Mouse (Mus musculus) heart, postnatal 14 days (tissue): Measurements from ENCODE around the gene Ikzf5. TPM values are rescaled to one million over a fixed set of nuclear protein-coding genes. Genes with fewer than 3 reads are reported as not detected.
A peak's percentile ranks its signal among the peaks of the same experiment; 100 is the strongest.

Experiments
- DNase-seq, 2 experiments: peaks; one replicate each; pipeline ENCODE4 v3.0.0; 2021 to 2022
- intact Hi-C: fragments of 180-260 bp; cut with DNase I; formaldehyde crosslinking; loops from one replicate; pipeline ENCODE4 v1.15.1; 2025
- total RNA-seq, 2 experiments: library from RNA; stranded (reverse); gene quantifications; 2 replicates each; pipeline ENCODE4 v1.2.3; 2021

Gene Ikzf5
- total RNA-seq, 2 experiments from 2014 or later: 31.4 to 33.0 TPM

GRCm38 (mm10) chr7:131362615-131363300 lies 47.6 kb downstream of the Ikzf5 start, which contains the start of gene 2310057M21Rik:
Gene 2310057M21Rik (minus strand): TSS chr7:131362759.
- peak; percentile 93 for DNase-seq
- intact Hi-C loops: no loop called here

- intact Hi-C loops: no loop called here
- DNase-seq: no peak
Measured at GRCm38 (mm10) chr7:131362269-131362614, 48.1 kb downstream of the Ikzf5 start.

- intact Hi-C loops: no loop called here
- no peak for DNase-seq
Measured at GRCm38 (mm10) chr7:131356105-131356504, 54.2 kb downstream of the Ikzf5 start.

- no peak for DNase-seq
- intact Hi-C loops: no loop called here
Measured at GRCm38 (mm10) chr7:131345856-131346541, 64.3 kb downstream of the Ikzf5 start.

Other genes with a start within 250 kb of the Ikzf5 start
- 10 to 100 TPM; 14.9 to 18.7 TPM for gene 5430419D17Rik, start 236.1 kb downstream of the Ikzf5 start, total RNA-seq
- under 1 TPM; 0.15 to 0.29 TPM for gene Cuzd1, start 88.2 kb downstream of the Ikzf5 start, total RNA-seq
- gene Fam24b, start 81.0 kb downstream of the Ikzf5 start, total RNA-seq: not detected
- not detected for gene Fam24a, start 76.7 kb downstream of the Ikzf5 start, total RNA-seq
- 10 to 100 TPM in 1 of 2 experiments, 1 to 10 TPM in 1; 9.2 to 12.8 TPM for gene 2310057M21Rik, start 47.8 kb downstream of the Ikzf5 start, total RNA-seq
- 10 to 100 TPM; 49.2 to 50.3 TPM for gene Pstk, start 39.4 kb downstream of the Ikzf5 start, total RNA-seq
- 100 to 1,000 TPM in 1 of 2 experiments, 10 to 100 TPM in 1; 95.4 to 100 TPM for gene Acadsb, start 80 bp upstream of the Ikzf5 start, total RNA-seq
- gene Hmx3, start 132.3 kb upstream of the Ikzf5 start, total RNA-seq: not detected
- gene Hmx2, start 138.3 kb upstream of the Ikzf5 start, total RNA-seq: not detected
- 10 to 100 TPM; 34.2 to 34.7 TPM for gene Bub3, start 149.7 kb upstream of the Ikzf5 start, total RNA-seq